Mouse (Mus musculus) liver, embryonic 15.5 days (tissue): Measurements from ENCODE around the gene Trmt6. TPM values are rescaled to one million over a fixed set of nuclear protein-coding genes. Genes with fewer than 3 reads are reported as not detected.

ENCODE experiments used
- ATAC-seq: fragments of 200-750 bp; cut with Nextera tagmentation; 2 replicates; pipeline ENCODE4 v1.8.0; 2017; ENCODE audit warnings: moderate number of reproducible peaks, mild to moderate bottlenecking, moderate library complexity; ENCODE audit not compliant: insufficient read depth
- H3K27ac ChIP-seq: fragments of 300-500 bp; sonication (generic); replicated peaks from 2 replicates; pipeline ENCODE4 v1.5.1; 2015; ENCODE audit warnings: mild to moderate bottlenecking, inconsistent platforms
- H3K27me3 ChIP-seq: fragments of 300-500 bp; sonication (generic); 2 replicates; pipeline ENCODE4 v1.6.1; 2015; ENCODE audit warnings: mild to moderate bottlenecking, inconsistent platforms
- H3K36me3 ChIP-seq: fragments of 300-500 bp; sonication (generic); replicated peaks from 2 replicates; pipeline ENCODE4 v1.6.1; 2015; ENCODE audit warnings: moderate library complexity, mild to moderate bottlenecking, inconsistent platforms
- H3K4me1 ChIP-seq: fragments of 300-500 bp; sonication (generic); replicated peaks from 2 replicates; pipeline ENCODE4 v1.6.1; 2015; ENCODE audit warnings: inconsistent platforms
- H3K4me2 ChIP-seq: fragments of 300-500 bp; sonication (generic); 2 replicates; pipeline ENCODE4 v1.6.1; 2015; ENCODE audit warnings: moderate library complexity, mild to moderate bottlenecking, inconsistent platforms
- H3K4me3 ChIP-seq: fragments of 300-500 bp; sonication (generic); replicated peaks from 2 replicates; pipeline ENCODE4 v1.5.1; 2015; ENCODE audit warnings: mild to moderate bottlenecking, inconsistent platforms
- H3K9ac ChIP-seq: fragments of 300-500 bp; sonication (generic); 2 replicates; pipeline ENCODE4 v1.6.1; 2015; ENCODE audit warnings: moderate library complexity, mild to moderate bottlenecking, inconsistent platforms
- H3K9me3 ChIP-seq: fragments of 300-500 bp; sonication (generic); replicated peaks from 2 replicates; pipeline ENCODE4 v1.6.1; 2016; ENCODE audit warnings: inconsistent platforms
- WGBS: fragments of 180-500 bp; shearing (Covaris S2); methylation state at CpG from one replicate; pipeline ENCODE4 v1.1.7; 2015; ENCODE audit warnings: mixed read lengths; ENCODE audit not compliant: insufficient replicate concordance; 5-methylcytosine and 5-hydroxymethylcytosine counted together
- polyA plus RNA-seq: library from polyadenylated mRNA; unstranded; fragments of >200 nt; fragmentation: Nextera tagmentation; extraction: Ambion mirVana; gene quantifications from 2 replicates; pipeline ENCODE4 v1.2.1, GENCODE M21; 2015

Gene Trmt6
- polyA plus RNA-seq, 1 experiment from 2014 or later = 12.9 TPM

DNA sequence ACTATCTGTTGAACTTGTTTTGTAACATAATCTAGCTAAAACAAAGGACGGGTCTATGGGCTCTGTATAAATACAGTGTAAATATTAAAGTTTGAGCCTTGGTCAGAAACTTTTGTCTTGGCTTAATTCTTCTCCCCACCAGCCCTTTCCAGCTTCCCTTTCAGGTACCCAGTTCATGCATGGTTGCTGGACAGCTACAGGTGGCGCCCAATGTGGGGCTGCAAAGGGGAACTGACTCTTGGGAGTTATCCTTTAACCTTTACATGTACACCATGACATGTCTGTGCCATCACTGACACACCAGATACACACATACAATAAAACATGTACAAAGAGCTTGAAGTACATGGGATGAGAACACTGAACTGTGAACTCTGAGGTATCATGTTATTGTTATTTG lies 12.9 kb downstream of the Trmt6 start:
- no peaks in the 10 kb centered on the region for H3K27me3 ChIP-seq
- H3K9ac ChIP-seq = no peak overlapping the region
- H3K9me3 ChIP-seq = no peaks in the 10 kb centered on the region
- no peak overlapping the region for H3K4me2 ChIP-seq
- no peaks in the 10 kb centered on the region for H3K4me1 ChIP-seq
- no peak for ATAC-seq
- H3K4me3 ChIP-seq = no peak overlapping the region
- WGBS = 59% methylated on average over 2 of the region's 2 CpGs
- peaks cover 39% of the 10 kb centered on the region for H3K36me3 ChIP-seq
- H3K27ac ChIP-seq = no peak overlapping the region

DNA sequence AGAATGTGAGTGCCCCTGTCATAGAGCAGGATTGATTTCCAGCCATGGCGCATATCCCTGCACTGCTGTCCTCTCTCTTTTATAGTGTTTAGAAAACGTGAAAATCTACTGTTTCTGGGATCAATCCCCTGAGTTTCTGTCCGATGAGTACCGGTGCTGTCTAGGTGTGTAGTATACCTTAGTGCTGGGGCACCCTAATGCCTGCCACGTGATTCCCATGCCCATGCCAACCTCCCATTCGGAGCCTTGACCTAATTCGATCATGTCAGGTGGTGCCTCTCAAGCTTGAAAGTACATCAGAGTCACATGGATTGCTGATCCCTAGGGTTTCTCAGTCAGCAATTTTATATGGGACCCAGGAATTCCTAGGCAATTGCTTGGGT lies 21.7 kb downstream of the Trmt6 start:
- H3K27me3 ChIP-seq = no peaks in the 10 kb centered on the region

DNA sequence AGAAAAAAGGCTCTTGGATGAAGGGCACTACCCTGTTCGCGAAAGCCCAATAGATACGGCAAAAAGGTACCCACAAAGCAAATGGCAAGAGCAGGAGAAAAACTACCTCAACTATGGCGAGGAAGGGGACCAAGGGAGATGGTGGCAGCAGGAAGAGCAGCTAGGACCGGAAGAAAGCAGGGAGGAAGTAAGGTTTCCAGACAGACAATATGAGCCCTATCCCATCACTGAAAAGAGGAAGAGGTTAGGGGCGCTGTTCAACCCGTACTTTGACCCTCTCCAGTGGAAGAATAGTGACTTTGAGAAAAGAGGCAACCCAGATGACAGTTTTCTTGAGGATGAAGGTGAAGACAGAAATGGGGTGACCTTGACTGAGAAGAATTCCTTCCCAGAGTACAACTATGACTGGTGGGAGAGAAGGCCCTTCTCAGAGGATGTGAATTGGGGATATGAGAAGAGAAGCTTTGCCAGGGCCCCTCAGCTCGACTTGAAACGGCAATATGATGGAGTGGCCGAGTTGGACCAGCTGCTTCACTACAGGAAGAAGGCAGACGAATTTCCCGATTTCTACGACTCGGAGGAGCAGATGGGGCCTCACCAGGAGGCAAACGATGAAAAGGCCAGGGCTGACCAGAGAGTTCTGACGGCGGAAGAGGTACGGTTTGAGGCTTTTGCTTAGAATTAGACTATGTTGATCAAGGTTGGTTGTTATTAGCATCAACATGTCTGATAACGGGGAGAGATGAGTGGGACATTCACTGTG lies 22.2 kb downstream of the Trmt6 start:
- no peaks in the 10 kb centered on the region for H3K36me3 ChIP-seq
- WGBS = 62% methylated on average over 19 of the region's 19 CpGs
- no peak overlapping the region for H3K4me2 ChIP-seq
- no peak for ATAC-seq
- H3K27ac ChIP-seq = no peak overlapping the region
- no peaks in the 10 kb centered on the region for H3K9me3 ChIP-seq
- H3K4me1 ChIP-seq = no peaks in the 10 kb centered on the region
- H3K27me3 ChIP-seq = no peaks in the 10 kb centered on the region
- no peak overlapping the region for H3K9ac ChIP-seq
- no peak overlapping the region for H3K4me3 ChIP-seq

More for the DNA sequence above, 21.7 kb downstream of the Trmt6 start:
- no peak for ATAC-seq
- Histone ChIP-seq H3K9ac (no peak overlapping the region), H3K9me3 (no peaks in the 10 kb centered on the region), H3K36me3 (no peaks in the 10 kb centered on the region), H3K27ac (no peak overlapping the region), H3K4me2 (no peak overlapping the region), H3K4me3 (no peak overlapping the region), H3K4me1 (no peaks in the 10 kb centered on the region)
- 72% methylated on average over 7 of the region's 7 CpGs for WGBS

DNA sequence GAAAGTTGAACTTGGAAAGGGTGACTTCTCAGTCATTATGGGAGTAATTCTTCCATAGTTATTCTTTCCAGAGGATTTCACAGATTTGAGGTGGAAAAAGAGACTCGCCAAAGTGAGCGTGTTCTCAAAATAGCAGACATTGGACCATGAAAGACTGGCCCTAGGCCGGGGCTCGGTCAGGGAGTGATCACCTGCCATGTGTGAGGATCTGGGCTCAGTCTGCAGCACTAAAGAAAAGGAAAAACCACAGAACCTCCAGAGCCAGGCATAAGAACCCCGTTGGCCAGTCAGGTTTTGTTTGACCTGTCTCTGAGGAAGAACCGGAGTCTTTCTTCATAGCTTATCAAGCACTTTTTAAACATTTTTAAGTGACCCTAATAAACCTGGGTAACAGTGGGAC lies 31.8 kb downstream of the Trmt6 start:
- Histone ChIP-seq H3K4me2 (no peak overlapping the region), H3K9ac (no peak overlapping the region), H3K27ac (no peak overlapping the region), H3K4me3 (no peak overlapping the region), H3K27me3 (peaks cover 23% of the 10 kb centered on the region), H3K36me3 (no peaks in the 10 kb centered on the region), H3K4me1 (peaks cover 6% of the 10 kb centered on the region), H3K9me3 (no peaks in the 10 kb centered on the region)
- 64% methylated on average over 6 of the region's 6 CpGs for WGBS
- ATAC-seq = no peak

DNA sequence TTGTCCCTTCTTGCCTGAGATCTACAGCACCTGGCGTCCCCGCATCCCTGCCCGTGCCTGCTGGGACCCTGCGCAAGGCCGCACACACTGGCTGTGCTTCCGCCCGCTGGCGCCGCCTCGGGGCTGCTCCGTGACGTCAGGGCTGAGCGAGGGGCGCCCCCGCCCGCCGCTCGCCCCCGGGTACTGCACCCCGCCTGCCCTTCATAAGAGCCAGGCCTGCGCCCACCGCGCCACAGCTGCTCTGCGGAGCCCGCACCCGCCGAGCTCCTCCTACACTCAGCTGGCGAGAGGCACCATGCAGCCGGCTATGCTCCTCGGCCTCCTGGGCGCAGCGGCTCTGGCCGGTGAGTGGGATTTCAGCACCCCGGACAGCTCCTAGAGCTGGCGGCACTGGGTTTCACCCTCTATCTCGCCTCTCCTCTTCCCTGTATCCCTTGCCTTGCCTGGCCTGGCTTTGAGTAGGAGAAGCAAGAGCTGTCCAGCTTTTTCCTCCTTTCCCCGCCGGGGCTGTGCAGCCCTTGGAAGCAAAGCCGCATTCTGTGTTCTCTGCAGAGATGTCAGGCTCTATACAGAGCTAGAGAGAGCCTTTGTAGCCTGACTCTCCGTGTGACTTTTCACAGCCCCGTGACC lies 34.3 kb downstream of the Trmt6 start:
- peak overlapping the region; percentile 29 for H3K4me3 ChIP-seq
- H3K9me3 ChIP-seq = no peaks in the 10 kb centered on the region
- no peak overlapping the region for H3K27ac ChIP-seq
- H3K4me2 ChIP-seq = peak overlapping the region; percentile 58
- peak; percentile 42 for ATAC-seq
- H3K27me3 ChIP-seq = peaks cover 23% of the 10 kb centered on the region
- 1% methylated on average over 41 of the region's 41 CpGs for WGBS
- H3K4me1 ChIP-seq = peaks cover 6% of the 10 kb centered on the region
- H3K9ac ChIP-seq = no peak overlapping the region
- no peaks in the 10 kb centered on the region for H3K36me3 ChIP-seq

DNA sequence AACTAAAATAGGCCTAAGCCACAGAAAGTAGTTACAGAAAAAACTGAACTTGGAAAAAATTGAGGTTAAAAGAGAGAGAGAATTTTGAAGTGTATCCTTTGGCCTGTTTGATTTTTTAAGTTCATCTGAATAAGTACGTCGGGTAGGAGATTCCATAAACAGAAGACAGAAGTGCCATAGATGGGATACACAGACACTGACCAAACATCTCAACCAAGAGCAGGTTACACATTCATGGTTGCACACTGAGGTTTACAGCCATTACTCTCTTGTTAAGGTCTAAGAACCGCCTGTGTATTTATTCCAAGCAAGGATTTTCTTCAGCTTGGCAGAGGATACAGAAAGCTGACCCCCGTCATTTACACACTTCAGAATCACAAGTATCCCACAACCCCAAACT lies 34.9 kb downstream of the Trmt6 start, which contains the start of gene Chgb:
Gene Chgb, plus strand, starts transcription at position 301 of the 400 bp plus-strand sequence.
- H3K27ac ChIP-seq = no peak within 1 kb of the TSS
- H3K4me3 ChIP-seq = peak within 1 kb of the TSS; percentile 29
- ATAC-seq = no peak

DNA sequence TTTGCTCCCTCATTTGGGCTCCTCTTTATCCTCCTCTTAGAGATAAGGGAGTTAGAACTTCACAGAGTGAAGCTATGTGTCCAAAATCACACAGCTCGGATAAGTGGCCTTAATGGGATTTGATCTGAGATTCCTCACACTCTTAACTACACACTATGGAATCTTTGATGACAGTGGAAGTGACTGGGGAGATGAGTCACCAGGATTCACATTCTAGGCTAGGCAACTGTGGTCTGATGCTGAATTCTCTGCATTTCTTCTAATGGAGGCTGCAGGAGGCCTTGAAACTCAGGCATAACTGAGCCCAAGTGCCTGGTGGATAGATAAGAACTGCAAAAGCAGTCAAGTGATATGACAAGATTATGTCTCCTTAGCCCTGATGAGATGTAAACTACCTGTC lies 45.0 kb downstream of the Trmt6 start:
- Histone ChIP-seq H3K4me3 (no peak overlapping the region), H3K27ac (no peak overlapping the region), H3K4me1 (no peaks in the 10 kb centered on the region), H3K9me3 (no peaks in the 10 kb centered on the region), H3K9ac (no peak overlapping the region), H3K4me2 (no peak overlapping the region), H3K27me3 (no peaks in the 10 kb centered on the region), H3K36me3 (no peaks in the 10 kb centered on the region)
- no peak for ATAC-seq
- 41% methylated on average over 1 of the region's 1 CpGs for WGBS

More for the DNA sequence above, 34.9 kb downstream of the Trmt6 start, which contains the start of gene Chgb:
- WGBS = 14% methylated on average over 4 of the region's 4 CpGs
- Histone ChIP-seq H3K36me3 (no peaks in the 10 kb centered on the region), H3K9ac (no peak within 1 kb of the TSS), H3K9me3 (no peaks in the 10 kb centered on the region), H3K4me2 (peak within 1 kb of the TSS; percentile 58), H3K27me3 (peaks cover 23% of the 10 kb centered on the region), H3K4me1 (peaks cover 6% of the 10 kb centered on the region)

DNA sequence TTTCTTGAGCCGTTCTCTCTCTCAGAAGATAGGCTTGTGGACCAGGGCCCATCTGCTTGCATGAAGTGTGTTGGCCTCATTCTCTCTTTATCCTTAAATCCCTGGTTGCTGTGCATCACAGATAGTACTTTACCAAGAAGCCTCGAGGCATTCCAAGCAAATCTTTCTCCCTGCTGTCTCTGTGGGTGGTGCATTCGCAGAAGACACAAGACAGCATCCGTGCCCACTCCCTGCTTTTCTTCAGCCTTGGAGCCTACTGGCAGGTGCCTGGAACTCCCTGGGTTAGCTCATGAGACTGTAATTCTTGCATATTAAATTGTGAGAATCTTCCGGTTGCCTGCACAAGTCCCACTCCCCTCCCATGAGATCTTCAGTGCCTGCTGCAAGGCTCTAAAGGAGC lies 57.9 kb downstream of the Trmt6 start:
- Histone ChIP-seq H3K4me3 (no peak overlapping the region), H3K4me2 (no peak overlapping the region), H3K27me3 (no peaks in the 10 kb centered on the region), H3K4me1 (no peaks in the 10 kb centered on the region), H3K9ac (no peak overlapping the region), H3K27ac (no peak overlapping the region), H3K36me3 (no peaks in the 10 kb centered on the region), H3K9me3 (no peaks in the 10 kb centered on the region)
- ATAC-seq = no peak
- WGBS = 61% methylated on average over 5 of the region's 5 CpGs

Other genes starting within 250 kb of the Trmt6 start
- 64.7 and 73.0 TPM in 2 replicates for gene Gpcpd1, start 228.3 kb downstream of the Trmt6 start, polyA plus RNA-seq
- gene Shld1, start 129.1 kb downstream of the Trmt6 start, polyA plus RNA-seq = 10.5 TPM in 2 replicates
- 0.14 and 0.18 TPM in 2 replicates for gene Chgb, start 34.8 kb downstream of the Trmt6 start, polyA plus RNA-seq
- 5.4 and 5.9 TPM in 2 replicates for gene Mcm8, start 86 bp upstream of the Trmt6 start, polyA plus RNA-seq
- gene Crls1, start 30.6 kb upstream of the Trmt6 start, polyA plus RNA-seq = 9.1 and 10.3 TPM in 2 replicates
- gene Lrrn4, start 64.8 kb upstream of the Trmt6 start, polyA plus RNA-seq = 0.94 and 1.0 TPM in 2 replicates
- 0.02 TPM in 1 of 2 replicates, not detected in the other for gene Fermt1, start 129.9 kb upstream of the Trmt6 start, polyA plus RNA-seq